Mouse (Mus musculus) urinary bladder, postnatal 36 days (tissue): ENCODE data around the gene Olfr1367.
A peak's percentile ranks its signal among the peaks of the same experiment; 100 is the strongest.

ENCODE experiments used
- DNase-seq, 2 experiments: peaks; one replicate each; pipeline ENCODE4 v3.0.0; 2022; ENCODE audit warnings: low spot score in 2 of 2, mixed read lengths in 1 of 2

The Olfr1367 gene

GRCm38 (mm10) chr13:21396048-21396447, 49.3 kb downstream of the Olfr1367 start:
- DNase-seq = peak; percentile 13 to 45

GRCm38 (mm10) chr13:21397486-21397885, 50.8 kb downstream of the Olfr1367 start:
- no peak for DNase-seq
